Mouse (Mus musculus) embryo, embryonic 10 days (tissue): ENCODE measurements at regions not wholly inside any gene's neighbourhood (a gene's known extent, or its start where the extent isn't known, plus 50 kb on each side); places are given as distances from the start of the nearest gene placed in this dataset.
A peak's percentile ranks its signal among the peaks of the same experiment; 100 is the strongest.

Experiments
- DNase-seq: peaks from one replicate; pipeline ENCODE4 v3.0.0-alpha.2; 2015; ENCODE audit warnings: low spot score

DNA sequence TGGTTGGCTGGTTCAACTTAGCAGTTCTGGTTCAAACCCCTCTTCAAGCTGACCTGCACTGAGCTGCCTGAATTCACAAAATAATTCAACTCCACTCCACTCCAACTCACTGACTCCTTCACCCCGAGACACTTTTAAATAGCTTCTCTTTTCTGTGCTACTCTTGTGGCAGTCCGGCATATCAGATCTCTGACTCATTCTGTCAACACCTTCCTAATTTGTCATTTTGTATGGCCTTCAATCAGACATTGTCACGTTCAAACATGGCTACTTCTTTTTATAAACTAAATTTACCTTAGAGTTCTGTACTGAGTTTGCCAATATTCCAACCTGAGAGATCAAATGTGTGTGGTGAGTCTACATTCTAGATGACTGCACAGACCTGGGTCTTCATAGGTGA is 579.1 kb downstream of the Slitrk1 start:
- DNase-seq, result no peak

DNA sequence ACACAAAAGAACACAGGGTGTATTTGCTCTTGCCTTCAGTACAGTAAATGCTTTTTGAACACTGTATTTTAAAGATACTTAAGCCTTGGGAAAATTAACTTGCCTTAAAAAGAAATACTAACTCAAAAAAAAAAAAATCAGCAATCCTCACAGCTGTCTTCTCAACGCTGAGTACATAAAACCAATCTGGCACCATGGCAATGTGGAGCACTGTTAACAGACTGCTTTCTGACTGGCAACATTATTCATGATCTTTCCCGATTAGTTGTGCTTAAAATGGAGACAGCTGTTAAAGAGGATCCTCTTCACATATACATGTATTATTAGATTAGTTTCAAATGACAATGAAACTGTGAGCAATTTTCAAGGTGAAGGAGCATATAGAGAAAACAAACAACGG is 587.5 kb downstream of the Slitrk1 start:
- no peak for DNase-seq

DNA sequence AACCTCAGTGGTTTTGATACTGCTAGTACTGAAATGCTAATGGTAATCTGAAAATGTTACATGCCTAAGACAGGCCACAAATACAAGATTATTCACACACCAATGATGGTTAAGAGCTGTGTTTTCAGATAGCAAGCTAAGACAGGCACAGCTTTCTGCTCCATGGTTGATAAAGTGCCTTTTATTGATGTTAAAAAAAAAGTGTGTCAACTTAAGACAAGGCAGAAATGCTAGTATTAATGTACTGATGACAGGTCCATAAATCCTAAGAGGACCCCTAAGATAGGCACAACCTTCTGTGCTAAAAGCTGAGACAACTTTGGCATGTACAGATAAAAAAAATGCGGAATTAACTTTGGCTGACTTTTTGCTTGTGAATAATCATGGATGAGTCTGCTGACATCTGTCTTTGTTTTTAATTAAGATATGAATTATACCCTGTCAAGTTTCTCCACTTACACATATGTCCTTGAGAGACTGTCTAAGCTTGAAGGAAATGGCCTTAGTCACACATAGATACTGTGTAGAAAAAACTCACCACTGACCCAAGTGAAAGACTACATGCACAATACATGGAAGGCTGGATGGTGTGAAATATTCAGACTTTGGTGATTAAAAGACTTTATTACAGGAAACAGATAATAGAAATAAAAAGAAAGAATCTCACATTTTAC is 590.5 kb downstream of the Slitrk1 start:
- DNase-seq, result no peak

DNA sequence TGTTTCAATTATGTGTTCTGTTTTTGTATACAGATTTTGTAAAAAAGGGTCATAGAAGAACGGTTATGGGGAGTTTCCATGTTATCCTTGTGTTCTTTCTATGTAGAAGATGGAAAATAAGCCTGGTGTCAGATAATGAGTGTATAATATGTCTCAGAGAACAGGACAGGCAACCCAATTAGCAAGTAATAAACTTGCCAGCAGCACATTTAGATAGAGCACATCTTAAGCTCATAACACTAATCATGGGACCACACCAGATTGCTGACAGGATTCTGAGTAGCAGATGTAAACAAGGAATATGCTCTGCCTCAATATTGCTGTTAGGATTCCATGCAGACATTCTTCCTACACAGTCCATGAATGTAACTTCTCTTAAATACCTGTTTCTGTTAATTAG is 606.3 kb downstream of the Slitrk1 start:
- no peak for DNase-seq

DNA sequence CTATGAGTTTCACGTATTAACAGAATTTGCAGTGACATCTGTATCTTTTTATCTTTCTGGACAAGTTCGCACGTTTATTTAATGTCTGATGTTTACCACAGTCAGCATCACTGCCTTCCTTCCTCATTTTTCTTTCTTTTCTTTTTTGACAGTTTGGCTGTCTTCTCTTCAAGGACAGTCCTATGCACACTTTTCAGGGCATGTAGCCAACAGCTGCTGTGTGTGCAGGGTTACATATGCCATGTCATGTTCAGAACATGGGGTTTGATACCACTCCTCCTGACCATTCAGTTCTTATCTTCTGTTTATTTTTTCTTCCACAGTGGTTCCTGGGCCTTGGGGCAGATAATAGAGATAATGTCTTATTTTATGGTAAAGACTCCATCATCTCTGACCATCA is 634.3 kb downstream of the Slitrk1 start:
- no peak for DNase-seq

DNA sequence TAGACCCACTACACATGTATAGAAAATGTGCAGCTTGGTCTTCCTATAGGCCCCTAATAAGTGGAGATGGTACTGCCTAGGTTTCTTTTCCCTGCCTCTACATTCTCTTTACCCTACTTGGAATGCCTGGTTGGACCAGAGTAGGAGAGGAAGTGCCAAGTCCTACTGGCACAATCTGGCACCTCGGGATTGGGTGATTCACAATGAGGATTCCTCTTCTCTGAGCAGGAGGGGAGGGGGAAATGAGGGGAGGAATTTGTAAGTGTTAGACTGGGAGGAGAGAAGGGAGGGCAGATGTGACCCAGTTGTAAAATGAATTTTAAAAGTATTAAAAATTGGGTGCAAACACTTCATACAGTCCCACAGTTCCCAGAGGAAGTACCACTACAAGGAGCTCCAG is 652.9 kb downstream of the Slitrk1 start:
- no peak for DNase-seq

DNA sequence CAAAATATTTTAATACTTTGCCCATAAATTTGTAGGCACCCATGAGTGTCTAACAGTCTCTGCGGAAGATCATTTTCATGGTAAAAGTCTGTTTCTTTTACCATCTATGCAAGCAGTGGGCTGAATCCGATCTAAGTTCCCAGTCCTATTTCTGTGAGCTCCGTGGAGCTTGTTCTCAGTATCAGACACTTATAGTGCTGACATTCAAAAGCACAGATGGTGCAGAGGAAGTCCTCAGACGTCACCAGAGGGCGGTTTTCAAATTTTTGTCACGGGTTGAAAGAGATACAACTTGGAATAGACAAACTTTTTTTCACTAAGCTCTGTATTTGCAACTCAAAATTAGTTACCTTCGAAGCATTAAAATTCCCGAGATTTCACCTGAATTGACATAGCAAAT is 666.6 kb downstream of the Slitrk1 start:
- DNase-seq, result peak; percentile 4

DNA sequence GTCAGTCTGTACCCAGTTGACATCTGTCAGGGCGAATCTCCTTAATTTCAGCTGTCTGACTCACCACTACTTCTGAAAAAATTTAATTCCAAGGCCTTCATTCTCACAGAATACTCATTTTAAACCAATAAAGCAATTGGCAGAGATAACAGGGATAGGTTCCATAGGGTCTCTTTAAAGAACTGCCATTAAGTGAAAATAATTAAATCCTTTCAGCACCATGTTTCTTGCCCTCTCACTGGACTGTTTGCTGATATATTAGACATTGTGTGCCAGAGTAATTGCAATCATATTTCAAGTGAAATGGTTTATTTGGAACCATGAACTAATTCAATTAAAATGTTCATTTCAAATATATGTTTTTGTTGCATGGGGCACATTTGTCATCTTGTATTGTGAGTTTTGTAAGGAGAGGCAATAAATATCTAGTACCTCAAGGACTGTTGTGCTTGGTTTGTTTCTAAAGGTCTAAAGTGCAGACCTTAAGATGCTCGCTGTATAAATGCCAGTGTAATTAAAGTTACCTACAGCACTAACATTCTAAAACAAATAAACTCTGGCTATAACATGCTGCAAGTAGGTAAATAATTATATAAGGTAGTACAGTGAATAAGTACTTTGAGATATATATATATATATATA is 688.4 kb downstream of the Slitrk1 start:
- DNase-seq, result no peak

DNA sequence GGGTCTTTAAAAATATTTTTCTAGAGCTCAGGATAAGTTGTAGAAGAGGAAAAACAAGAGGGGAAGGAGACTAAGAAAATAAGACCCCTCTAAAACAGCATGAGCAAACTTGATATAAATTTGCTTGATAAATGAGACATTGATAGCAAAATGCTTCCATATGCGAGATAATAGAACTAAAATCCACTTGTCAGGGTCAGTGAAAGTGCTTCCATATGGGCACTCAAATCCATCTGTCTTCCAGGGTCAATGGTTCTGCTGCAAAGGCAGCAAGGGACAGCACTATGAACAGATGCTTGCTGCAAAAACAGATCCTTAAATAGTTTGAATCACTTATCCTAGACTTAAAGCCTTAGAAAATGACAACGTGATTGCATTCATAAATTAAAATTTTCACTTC is 704.7 kb downstream of the Slitrk1 start:
- peak; percentile 13 for DNase-seq

DNA sequence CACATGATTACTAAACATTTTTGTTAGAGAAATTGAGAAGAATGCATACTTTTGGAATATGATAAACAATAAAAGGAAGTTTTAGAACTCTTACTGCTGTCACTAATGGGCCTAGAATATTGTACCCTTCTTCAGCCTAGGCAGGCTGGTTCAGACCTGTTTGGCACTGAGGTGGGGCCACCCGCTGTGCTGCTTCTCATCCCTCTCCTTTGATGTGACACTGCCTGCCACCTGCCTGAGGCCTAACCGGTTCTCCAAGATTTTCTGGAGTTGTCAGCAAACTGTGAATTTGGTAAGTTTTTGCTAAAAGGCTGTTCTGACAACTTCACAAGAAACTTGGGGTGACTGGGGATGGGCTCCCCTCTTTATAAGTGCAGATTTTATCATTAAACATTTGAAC is 714.8 kb downstream of the Slitrk1 start:
- DNase-seq, result peak; percentile 8

DNA sequence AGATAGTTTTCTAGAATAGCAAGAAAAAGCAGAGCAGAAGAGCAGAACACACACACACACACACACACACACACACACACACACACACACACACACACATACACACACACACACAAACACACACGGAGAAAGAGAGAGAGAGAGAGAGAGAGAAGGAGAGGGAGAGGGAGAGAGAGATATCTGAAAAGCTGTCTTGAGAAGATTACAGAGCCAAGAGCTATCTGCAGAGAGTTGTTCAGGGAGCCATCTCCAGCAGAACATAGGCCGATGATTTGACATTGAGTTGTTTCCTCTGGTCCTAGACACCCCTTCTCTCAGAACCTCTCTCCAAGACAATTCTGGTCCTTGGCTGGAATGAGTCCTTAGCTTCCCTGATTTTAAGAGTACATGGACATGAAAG is 733.0 kb downstream of the Slitrk1 start:
- no peak for DNase-seq

DNA sequence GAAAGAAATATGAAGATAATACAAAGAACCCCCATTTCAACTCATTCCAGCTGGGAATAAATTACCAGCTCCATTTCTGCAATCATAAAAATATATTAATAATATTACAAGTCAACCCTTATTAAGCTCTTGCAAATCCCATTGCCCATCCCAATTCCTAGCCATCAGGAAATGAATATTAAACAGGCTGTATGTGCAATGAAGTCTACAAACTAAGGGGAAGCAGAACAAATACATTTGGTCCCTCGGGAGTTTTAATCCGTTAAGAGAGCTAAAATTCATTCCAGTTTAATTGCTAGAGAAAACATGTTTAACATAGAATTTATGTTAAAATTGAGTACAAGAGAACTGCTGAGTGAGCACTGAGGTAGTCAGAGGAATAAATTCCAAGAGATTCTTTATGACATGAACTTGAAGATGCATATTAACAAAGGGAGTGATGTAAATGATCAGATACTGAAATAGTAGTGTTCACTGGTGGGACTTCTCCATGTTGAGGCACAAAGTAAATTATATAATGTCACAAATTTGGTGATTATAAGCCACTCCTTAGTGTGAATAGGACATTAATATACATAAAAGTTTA is 738.6 kb downstream of the Slitrk1 start:
- no peak for DNase-seq

DNA sequence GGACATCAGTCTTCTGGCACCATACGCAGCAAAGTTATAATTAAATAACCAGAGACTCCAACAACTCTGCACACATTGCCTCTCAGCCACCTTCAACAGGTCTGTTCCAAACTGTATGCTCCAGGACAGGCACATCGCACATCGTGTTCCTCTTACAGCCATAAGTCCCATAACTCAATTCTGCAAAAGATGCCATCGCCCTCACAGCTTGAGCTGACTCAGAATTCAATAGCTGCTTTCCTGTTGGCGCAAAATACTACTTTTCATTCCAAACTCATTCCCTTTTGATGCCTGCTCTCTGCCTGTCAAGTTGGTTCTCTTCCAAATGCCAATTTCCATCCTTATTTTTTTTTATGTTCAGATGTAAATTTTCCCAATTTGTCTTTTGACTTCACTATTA is 761.0 kb downstream of the Slitrk1 start:
- no peak for DNase-seq

DNA sequence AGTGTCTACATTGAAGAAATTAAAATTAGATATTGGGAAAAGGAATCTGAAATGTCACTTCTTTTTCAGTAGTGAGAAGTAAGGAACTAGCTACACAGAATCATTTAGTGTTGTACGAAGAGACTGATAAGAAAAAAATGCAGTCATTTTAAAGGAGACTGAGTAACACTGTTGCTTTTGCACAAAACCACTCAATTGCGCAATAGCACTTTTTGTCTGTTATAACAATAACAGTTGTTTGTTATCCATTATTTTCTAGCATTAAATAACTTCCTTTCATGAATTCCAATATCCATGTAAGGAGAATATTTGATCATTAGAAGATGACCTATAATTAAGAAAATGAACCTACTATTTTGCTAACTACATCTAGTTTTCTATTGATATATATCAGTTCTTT is 790.8 kb downstream of the Slitrk1 start:
- no peak for DNase-seq

DNA sequence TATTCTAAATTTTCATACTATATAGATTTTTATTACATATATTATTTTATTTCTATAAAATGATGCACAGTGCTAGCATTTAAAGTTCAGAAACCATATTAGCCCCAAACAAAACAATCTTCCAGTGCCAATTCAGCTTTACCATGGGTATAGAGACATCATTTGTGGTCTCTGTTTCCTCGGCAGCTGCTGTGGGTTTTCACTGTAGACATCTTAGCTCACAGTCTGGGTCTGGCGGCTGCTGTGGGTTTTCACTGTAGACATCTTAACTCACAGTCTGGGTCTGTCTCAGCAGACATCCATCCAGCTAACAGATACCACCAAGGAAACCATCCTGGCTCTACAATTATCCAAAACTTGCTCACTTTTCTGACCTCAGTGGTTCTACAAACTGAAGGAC is 808.9 kb downstream of the Slitrk1 start:
- DNase-seq, result no peak

DNA sequence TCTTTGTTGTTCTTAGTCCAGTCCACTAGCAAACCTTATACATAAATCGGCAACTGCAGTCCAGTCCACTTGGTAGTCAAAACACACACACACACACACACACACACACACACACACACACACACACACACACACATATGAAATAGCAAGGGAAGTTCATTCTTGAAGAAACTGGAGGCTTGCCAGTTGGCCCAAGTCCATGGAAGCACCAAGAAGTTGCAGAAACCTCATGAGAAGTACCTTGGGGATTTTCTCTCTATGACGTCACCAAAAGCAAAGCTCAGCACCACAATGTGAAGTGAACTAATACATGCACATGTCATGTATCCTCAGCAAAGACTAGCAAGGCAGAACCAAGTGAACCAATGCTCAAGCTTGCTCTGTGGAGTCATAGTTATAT is 823.0 kb downstream of the Slitrk1 start:
- DNase-seq, result no peak

DNA sequence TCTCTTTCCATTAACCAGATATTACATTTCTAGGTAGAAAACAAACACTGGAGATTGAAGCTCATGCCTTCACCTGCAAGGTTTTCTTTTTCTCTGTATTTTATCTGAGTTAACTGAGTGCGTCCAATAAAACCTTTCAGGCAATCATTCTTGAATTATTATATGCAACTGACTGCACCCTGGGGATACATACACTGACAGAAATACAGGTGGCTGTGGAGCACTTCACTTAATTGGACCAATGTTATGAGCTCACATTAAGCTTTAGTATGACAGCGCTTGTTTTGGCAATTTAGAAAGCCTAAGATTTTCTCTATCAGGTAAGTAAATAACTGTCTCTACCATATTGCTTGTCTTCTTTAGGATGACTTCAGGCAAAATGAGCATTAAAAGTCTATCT is 864.0 kb downstream of the Slitrk1 start:
- no peak for DNase-seq

DNA sequence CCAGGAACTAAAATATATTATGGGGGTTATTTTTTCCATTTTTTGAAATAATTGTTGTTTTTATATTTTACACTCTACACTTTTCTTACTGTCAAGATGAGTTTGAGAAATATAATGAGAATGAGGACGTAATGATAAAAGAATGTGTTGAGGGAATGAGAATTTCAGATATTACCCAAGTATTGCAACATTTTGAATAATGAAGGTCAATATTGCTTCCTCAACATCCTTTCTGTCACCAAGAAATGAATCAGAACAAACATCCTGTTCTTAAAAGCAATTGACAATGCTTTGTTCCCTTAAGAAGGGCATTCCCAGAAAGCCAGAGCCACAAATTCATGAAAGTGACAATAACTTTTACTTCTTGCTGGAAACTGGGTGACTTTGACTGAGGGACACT is 878.0 kb downstream of the Slitrk1 start:
- DNase-seq, result no peak

DNA sequence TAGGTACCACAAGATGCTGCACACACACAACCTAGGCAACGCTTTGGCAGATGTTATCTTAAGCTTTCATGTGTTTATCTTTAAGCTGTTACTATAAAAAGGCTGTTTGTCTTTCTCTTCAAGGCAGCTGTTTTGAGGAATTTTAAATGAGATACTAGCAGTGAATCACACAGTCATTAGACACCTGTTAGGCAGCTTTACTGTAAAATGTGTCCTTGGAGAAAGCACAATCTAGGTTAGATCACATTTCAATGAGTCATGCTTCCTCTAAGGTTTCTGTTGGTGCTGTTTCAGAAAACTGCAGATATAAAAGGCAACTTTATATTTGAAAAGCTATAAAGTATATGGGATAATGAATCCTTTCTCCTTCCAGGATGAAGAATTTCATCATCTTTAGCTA is 879.8 kb downstream of the Slitrk1 start:
- DNase-seq, result no peak

DNA sequence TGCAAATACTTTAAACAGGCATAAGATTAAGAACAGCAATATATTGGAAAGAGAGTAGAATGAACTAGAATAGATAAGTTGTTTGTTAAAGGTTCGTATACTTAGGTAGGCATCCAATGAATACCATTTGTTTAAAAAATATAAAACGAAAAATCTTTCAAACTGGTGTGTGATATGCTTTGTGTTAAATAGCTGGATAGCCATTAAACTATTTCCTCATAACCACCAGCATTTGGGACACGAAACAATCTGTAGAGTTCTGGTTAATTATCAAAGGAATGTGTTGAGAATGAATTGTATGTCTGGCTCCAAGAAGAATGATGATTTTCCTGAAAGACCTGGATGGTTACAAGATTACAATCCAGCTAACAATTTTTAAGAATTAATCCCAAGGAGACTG is 891.4 kb downstream of the Slitrk1 start:
- DNase-seq, result no peak

DNA sequence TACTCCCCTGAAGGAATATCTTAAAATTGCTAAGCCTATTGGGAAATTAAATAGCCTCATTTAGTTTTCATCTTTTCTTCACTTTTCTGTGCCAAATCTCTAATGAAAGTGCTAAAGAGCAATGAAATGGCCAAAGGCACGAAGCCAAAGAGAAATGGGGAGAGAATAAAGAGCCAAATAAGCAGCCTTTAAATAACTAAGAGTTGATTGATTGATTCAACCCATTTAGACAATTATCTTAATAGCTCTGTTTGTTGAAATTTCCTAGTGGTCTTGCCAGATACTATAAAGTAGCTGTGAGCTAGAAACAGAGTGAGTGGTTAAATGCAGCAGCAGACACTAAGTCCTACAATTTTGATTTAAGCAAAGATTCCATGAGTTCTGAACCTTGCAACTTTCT is 891.9 kb downstream of the Slitrk1 start:
- no peak for DNase-seq

DNA sequence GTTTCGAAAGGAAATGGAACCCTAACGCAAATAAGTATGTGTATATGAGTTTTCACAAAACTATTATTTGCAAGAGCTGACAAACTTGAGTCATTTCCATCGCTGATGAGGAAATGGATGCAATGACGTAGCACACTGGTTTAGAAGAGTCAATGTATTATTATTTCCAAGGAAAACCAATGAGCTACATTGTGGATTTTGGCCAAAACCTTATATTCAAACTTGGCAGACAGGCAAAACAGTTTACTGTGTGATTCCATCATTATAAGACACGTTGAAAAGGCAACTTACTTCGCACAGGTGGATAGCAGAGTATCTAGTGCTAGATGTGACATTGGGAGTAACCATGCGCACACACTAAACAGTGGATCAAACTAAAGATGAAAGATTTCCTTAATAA is 892.6 kb downstream of the Slitrk1 start:
- no peak for DNase-seq

DNA sequence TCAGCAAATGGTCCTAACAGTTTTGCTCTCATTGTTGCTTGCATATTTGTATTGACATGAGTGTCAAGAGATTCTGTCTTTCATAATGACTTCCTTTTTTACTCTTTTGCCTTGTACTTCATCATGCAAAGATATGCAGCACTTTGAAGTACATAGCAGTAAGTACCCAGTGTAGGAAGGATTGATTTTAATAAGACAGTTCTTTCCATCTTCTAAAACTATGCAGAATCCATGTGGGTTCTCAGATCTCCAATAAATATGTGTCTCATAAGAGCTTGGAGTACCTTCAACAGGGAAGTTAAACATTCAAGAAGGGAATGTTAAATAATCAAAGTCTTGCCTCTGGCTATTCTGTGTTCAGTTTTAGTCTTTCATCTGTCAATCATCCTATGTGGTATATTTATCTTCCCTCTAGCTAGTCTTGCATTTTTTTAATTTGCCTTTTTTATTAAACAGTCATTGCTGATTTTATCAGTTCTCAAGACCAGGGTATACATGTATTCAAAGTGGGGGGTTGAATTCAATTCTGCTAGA is 926.1 kb downstream of the Slitrk1 start:
- no peak for DNase-seq

DNA sequence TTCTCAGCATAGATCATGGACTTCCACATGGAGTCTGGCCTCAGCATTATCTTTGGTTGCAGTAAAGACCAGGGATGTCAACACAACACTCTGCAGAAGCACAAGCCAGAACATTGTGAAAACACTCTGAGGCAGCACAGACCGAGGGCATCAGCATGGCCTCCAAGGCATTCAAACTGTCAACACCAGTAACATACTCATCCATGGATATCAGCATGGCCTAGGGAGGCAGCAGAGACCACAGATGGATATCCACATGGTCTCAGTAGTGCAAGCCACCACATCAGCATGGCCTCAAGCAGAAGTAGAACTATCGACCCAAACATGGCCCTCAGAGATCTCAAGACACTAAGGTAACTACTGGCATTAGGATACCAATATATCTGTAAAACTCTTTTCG is 935.8 kb downstream of the Slitrk1 start:
- no peak for DNase-seq
